Mouse (Mus musculus): Measurements from ENCODE around the gene Fam71f2.

Fam71f2 gene

GRCm38 (mm10) chr6:29278513-29279267, 703 bp upstream of the Fam71f2 start:
- peak; percentile 59 for DNase-seq (ENCODE audit: extremely low spot score)

GRCm38 (mm10) chr6:29280671-29281070, 1.3 kb downstream of the Fam71f2 start:
- DNase-seq (ENCODE audit: extremely low spot score) = no peak

GRCm38 (mm10) chr6:29286870-29287269, 7.5 kb downstream of the Fam71f2 start:
- no peak for DNase-seq (ENCODE audit: extremely low spot score)

- DNase-seq (ENCODE audit: extremely low spot score) = no peak
These were observed 8.1 kb downstream of the Fam71f2 start for GRCm38 (mm10) chr6:29287481-29287880.

- DNase-seq (ENCODE audit: extremely low spot score) = no peak
These were observed 8.6 kb downstream of the Fam71f2 start for GRCm38 (mm10) chr6:29287944-29288343.

GRCm38 (mm10) chr6:29288651-29289050, 9.3 kb downstream of the Fam71f2 start:
- no peak for DNase-seq (ENCODE audit: extremely low spot score)

- DNase-seq (ENCODE audit: extremely low spot score) = no peak
These were observed 19.7 kb downstream of the Fam71f2 start for GRCm38 (mm10) chr6:29299112-29299511.

GRCm38 (mm10) chr6:29303251-29303650, 23.9 kb downstream of the Fam71f2 start:
- DNase-seq (ENCODE audit: extremely low spot score) = no peak

- no peak for DNase-seq (ENCODE audit: extremely low spot score)
These were observed 24.3 kb downstream of the Fam71f2 start for GRCm38 (mm10) chr6:29303726-29304125.

GRCm38 (mm10) chr6:29305462-29305861, 26.1 kb downstream of the Fam71f2 start:
- no peak for DNase-seq (ENCODE audit: extremely low spot score)

- DNase-seq (ENCODE audit: extremely low spot score) = no peak
These were observed 29.6 kb downstream of the Fam71f2 start for GRCm38 (mm10) chr6:29308846-29309605.

- DNase-seq (ENCODE audit: extremely low spot score) = no peak
These were observed 34.4 kb downstream of the Fam71f2 start for GRCm38 (mm10) chr6:29313690-29314202.

- no peak for DNase-seq (ENCODE audit: extremely low spot score)
These were observed 37.9 kb downstream of the Fam71f2 start for GRCm38 (mm10) chr6:29317286-29317685.

- no peak for DNase-seq (ENCODE audit: extremely low spot score)
These were observed 38.5 kb downstream of the Fam71f2 start for GRCm38 (mm10) chr6:29317941-29318340.

GRCm38 (mm10) chr6:29318879-29319278, 39.5 kb downstream of the Fam71f2 start, which contains the start of gene Fam71f1:
Gene Fam71f1 (plus strand): TSS chr6:29319140.
- peak; percentile 18 for DNase-seq (ENCODE audit: extremely low spot score)

GRCm38 (mm10) chr6:29321586-29321985, 42.2 kb downstream of the Fam71f2 start:
- no peak for DNase-seq (ENCODE audit: extremely low spot score)

- DNase-seq (ENCODE audit: extremely low spot score) = no peak
These were observed 42.8 kb downstream of the Fam71f2 start for GRCm38 (mm10) chr6:29322147-29322546.

- DNase-seq (ENCODE audit: extremely low spot score) = no peak
These were observed 43.3 kb downstream of the Fam71f2 start for GRCm38 (mm10) chr6:29322735-29323134.

GRCm38 (mm10) chr6:29326961-29327360, 47.6 kb downstream of the Fam71f2 start:
- DNase-seq (ENCODE audit: extremely low spot score) = no peak

- no peak for DNase-seq (ENCODE audit: extremely low spot score)
These were observed 50.1 kb downstream of the Fam71f2 start for GRCm38 (mm10) chr6:29329514-29329913.
